Mouse (Mus musculus) lung, adult 2 months (tissue): ENCODE measurements around the gene Nod1.

Experiments
- CTCF ChIP-seq: fragments of 200-500 bp; IDR thresholded peaks from 2 replicates; pipeline ENCODE4 v1.5.1; 2011; ENCODE audit warnings: mild to moderate bottlenecking, low read length, control low read depth; ENCODE audit not compliant: insufficient read depth
- POLR2A ChIP-seq: fragments of 200-500 bp; IDR thresholded peaks from 2 replicates; pipeline ENCODE4 v1.6.1; 2011; ENCODE audit warnings: low read depth, mild to moderate bottlenecking, control low read depth, low read length, borderline replicate concordance; ENCODE audit errors: extremely low read depth

DNA sequence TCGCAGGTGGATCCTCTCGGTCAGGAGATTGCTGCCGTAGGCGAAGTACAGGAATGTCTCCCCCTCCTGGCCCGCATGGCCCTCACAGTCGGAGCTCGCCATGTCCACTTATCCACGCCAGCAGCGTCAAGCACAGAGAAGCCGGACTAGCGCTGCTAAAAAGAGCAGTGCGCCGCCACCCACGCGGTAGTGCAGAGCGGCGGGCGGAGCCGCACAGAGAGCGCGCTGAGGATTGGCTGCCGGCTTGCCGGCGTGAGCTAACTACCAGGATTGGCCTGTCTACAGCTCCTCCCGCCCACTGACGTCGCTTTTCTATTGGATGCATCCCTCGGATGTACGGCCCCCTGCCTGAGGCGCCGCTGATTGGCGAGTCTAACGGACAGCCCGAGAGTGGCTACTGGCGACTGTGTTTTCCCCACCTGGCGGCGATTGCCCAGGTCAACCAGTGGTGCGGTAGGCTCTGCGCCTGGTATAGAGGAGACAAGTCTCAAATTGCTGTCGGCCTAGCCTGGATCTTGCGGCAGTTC is 20.4 kb upstream of the Nod1 start, which contains the start of gene Ggct:
- TF ChIP-seq CTCF (peak; percentile 80), POLR2A (peak; percentile 76; the same call in 1 of the 2 replicates)
